Mouse (Mus musculus) small intestine, adult 2 months (tissue): ENCODE results near the gene Kif16b.

ENCODE experiments used
- CTCF ChIP-seq: fragments of 200-500 bp; IDR thresholded peaks from 2 replicates; pipeline ENCODE4 v1.5.1; 2012; ENCODE audit warnings: low read depth, mild to moderate bottlenecking, control low read depth, inconsistent platforms, low read length, moderate library complexity, mixed read lengths; ENCODE audit not compliant: insufficient replicate concordance, insufficient read length; ENCODE audit errors: extremely low read depth
- POLR2A ChIP-seq: fragments of 200-500 bp; IDR thresholded peaks from 2 replicates; pipeline ENCODE4 v1.6.1; 2012; ENCODE audit warnings: low read depth, mild to moderate bottlenecking, control low read depth, inconsistent platforms, low read length, moderate library complexity

DNA sequence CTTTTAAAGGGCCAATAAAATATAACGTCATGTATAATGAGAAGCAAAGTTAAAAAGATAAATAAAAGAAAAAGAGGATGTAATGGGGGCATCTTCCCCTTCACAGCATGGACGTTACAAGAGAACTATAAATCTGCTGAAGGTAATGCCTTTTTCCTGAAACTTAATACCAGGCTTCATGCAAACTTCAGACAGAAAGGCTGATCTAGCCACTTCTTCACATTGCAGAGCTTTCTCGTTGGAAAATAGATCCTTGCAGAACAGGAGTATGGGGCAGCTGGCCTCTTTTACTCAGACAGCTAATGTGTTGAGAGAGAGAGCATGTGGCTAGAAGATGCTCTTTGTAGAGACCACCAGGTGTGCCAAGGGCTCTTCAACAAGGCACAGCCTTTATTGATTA, 276.2 kb downstream of the Kif16b start:
- no peak for TF ChIP-seq CTCF
- no peak for TF ChIP-seq POLR2A
